Mouse (Mus musculus): ENCODE data around the gene Stox2.

The Stox2 gene

DNA sequence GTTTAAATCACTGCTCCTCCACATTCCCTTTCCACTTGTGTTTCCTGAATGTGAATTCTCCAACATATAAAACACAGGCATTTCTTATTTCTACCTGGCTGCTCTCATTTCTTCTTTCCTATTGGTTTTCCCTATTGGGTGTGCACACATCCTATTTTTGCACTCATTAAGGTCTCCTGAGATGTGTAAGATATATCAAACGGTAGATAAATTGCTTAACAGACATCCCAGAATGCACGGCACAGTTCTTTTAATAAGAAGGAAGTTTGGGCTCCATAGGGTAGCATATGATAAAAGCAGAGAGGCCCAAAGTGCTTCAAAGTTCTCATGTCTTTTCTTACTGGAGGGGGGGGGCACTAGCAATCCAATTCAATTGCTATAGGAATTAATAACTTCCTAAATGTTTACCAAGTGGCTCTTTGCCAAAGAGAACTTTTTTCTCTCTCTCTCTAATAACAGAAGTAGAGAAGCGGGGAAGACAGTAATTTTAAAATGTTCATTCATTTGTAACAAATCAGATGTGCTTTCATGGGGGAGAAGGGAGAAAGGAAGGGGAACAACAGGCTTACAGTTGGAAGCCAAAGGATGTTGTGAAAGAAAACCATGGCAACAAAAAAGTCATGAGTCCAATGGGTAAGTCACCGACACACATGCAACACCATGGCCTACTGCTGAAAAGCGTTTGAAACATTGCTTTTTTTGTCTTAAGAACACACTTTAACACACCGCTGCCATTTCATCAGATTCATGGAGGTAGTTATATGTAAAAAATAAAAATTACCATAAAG, 263.2 kb downstream of the Stox2 start:
- DNase-seq (ENCODE audit: low spot score in 2 of 2): no peak

DNA sequence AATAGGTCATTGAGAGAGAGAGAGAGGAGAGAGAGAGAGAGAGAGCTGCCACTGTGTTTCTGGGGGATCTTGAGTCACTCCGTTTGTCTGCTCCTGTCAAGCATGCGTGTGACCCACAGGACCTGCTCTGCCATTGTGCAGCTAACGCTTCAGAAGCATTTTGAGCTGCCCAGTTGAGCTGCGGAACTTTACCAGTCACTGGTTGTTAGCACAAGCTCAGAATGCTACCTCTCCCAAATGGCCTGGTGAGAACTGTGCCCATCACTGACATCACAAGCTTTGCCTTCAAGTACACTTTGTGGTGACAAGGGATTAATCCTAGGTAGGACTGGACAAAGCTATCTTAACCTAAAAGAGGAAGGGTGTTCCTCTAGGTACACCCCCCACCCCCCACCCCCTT, 263.9 kb downstream of the Stox2 start:
- no peak for DNase-seq (ENCODE audit: low spot score in 2 of 2)

DNA sequence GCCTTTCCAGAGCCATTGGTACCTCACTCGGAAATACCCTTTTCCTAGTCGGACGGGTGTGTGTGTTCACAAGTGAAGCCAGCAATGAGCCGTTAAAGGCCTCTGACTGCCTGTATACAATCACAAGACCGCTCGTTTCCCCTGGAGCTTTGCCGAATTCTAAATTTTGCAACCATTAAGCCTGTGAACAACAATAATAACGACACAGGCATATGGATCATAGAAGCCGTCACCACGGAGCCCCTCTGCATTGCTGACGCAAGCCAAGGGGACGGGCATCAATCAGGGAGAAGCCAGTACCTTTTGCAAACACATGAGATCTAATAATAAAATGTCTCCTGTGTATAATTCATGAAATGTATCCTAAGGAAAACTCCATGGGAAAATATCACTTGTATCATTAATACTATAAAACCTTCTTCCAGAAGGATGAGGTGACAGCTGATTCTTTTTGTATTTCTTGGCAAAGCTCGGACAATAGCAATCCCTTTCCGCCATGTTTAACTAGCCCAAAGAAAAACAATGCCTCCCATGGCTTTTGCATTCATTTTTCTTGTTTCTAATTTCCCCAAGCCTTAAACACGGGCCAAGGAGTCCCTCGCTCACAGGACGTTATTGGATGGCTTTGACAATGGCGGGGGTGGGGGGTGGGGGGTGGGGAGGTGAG, 265.0 kb downstream of the Stox2 start:
- no peak for DNase-seq (ENCODE audit: low spot score in 2 of 2)

DNA sequence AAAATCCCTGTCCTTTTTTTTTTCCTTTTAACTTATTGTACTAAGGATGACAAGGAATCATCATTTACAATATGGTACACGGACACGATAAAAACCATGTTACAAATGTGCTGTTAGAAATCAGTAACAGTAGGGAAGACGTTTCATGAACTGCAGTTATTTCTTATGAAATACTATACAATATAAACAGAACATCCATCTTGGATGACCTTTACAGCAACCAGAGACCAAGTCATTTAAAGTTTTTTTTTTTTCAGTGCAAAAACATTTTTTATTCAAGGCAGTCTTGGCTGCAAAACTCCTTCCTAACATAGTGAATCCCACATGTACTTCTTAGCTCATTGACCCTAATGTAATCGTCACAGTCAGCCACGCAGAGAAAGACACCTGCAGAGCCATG, 266.0 kb downstream of the Stox2 start:
- no peak for DNase-seq (ENCODE audit: low spot score in 2 of 2)

DNA sequence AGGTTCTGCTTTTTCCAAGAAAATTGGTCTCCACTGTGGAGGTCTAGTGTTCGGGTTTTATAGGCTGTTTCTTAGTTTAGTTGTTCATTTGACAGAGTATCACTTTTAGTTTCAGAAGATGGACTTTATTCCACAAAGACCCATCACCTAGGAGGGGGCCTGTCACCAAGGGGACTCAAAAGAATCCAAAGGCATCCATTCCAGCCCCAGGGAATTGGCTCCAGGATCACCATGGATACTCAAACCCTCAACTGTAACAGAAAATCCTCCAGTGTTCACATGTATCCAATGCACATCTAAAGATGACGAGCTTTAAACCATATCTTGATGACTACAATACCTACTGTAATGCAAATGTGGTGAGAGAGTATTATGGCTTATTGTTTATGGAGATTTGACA, 267.4 kb downstream of the Stox2 start:
- no peak for DNase-seq (ENCODE audit: low spot score in 2 of 2)

DNA sequence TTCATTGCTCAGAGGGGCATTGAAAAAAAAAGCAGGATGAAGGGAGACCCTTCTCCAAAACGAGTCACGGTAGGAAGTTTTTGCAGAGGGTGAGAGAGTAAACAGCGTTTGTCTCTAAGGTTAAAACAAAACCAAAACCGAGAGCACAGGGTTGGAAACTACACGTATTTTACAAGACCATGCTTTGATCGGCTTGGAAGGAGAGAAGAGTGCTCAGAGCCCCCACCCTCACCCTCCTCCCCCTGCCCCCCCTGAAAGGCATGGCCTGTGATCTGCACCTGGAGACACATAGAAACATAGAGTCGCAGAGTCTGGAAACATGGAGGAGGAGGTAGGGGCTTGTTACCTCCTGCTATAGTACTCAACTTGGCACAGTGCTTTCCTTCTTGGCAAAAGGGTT, 272.3 kb downstream of the Stox2 start:
- DNase-seq (ENCODE audit: low spot score in 2 of 2): no peak

DNA sequence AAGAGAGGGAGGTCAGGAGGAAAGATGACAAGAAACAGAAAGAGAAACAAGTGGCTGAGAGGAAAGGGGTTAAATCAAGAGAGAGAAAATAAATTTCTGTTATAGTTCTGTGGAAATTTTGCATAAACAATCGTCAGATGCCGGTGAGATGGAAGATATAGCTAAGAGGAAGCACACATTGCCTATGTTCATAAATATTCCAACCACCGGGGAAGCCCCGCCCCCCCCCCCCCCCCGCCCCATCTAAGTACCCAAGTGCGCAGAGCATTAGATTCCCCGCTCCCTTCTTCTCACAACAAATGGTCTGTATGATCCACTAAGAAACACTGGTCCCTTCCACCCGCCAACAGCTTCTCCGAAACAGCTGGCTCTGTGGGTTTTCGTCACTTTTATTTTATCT, 273.3 kb downstream of the Stox2 start:
- DNase-seq (ENCODE audit: low spot score in 2 of 2): no peak

DNA sequence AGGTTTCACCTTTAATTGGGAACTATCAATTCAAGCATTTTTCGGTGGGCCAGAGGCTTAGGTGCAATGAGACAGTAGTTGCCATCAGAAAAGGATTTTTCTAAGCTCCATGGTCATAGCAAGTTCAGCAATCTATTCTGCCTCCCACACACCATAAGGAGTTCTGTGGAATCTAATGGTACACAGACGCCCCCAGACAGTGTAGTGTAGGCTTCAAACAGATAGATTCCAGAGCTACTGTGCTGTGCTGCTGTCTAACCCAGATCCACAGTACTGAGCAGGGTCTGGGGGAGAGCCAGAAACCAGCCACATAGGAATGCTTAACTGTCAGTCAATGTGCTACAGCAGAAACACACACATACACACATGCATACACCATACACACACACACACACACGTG, 285.5 kb downstream of the Stox2 start:
- no peak for DNase-seq (ENCODE audit: low spot score in 2 of 2)

DNA sequence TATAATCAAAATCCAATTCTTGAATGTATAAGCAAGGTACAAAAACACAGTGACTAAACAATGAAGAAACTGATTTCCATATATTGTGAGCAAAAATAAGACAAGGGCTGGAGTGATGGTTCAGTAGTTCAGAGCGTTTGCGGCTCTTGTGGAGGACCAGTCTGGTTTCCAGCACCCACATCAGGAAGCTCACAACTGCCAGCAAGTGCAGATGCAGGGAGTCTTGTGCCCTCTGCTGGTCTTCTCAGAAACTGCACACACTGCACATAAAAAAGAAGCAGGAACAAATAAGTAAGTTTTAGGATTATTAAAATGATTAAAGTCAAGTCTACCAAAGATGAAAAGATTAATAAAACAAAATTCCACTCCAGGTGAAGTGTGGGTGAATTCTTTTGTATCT, 291.6 kb downstream of the Stox2 start:
- no peak for DNase-seq (ENCODE audit: low spot score in 2 of 2)

DNA sequence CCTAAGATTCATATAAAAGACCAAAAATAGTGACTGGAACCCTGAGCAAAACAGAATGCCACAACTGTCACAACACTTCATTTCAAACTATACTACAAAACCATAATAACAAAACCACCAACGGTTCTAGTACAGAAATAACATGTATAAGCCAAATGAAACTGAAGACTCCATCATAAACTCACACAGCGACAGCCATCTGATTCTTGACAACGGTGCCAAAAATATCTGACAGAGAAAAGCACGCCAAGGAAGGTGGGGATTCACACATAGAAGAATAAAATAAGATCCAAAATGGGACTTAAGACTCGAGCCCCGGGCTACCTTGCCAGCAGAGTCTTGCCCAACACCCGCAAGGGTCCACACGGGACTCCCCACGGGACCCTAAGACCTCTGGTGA, 300.9 kb downstream of the Stox2 start:
- no peak for DNase-seq (ENCODE audit: low spot score in 2 of 2)

DNA sequence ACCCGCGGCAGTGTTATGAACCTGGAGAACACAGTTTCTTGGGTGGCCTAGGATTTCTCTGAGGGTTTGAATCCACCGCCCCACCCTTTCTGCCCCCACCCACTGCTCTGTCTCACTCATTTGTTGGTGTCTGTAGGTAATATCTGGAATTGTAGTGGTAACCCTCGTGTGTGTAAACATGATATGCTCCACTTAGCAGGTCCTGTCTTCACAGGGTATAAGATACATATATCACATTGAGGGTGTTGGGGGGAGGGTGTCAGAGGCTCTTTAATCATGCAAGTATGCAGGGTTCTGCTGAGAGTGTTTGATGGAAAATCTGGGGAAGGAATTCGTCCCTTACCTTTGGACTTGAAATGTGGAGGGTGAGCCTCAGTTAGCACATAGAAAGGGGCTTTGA, 310.1 kb downstream of the Stox2 start:
- no peak for DNase-seq (ENCODE audit: low spot score in 2 of 2)

DNA sequence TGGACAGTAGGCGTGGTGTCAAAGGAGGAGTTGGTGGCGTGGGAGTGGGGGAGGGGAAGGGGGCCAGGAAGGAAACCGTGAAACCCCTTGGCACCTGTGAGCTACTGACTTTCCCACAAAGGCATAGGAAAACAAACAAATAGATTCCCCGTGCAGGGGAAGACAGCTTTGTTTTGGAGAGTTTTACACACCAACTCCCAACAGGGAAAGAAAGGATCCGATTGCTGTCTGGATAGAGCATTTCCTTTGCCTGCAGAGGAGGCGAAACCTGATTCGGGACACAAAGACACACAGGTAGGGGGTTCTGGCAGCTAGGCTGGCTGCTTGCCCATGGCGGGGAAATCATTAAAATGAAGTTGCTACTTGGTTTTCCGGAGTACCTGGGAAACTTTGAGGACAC, 310.6 kb downstream of the Stox2 start:
- DNase-seq (ENCODE audit: low spot score in 2 of 2): no peak

DNA sequence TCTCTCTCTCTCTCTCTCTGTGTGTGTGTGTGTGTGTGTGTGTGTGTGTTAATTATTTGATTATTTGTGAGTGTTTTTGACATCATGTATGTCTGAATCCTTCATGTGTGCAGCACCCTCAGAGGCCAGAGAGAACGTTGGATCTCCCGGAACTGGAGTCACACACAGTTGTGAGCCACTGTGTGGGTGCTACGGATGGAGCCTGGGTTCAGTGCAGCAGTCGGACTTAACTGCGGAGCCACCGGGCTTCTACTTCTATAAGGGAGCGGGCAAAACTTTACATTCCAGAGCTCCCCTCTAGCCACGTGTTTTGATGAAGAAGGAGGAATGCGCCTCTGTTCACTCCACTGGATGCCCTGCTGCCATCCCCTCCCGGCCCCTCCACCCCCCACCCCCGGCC, 311.4 kb downstream of the Stox2 start:
- no peak for DNase-seq (ENCODE audit: low spot score in 2 of 2)

DNA sequence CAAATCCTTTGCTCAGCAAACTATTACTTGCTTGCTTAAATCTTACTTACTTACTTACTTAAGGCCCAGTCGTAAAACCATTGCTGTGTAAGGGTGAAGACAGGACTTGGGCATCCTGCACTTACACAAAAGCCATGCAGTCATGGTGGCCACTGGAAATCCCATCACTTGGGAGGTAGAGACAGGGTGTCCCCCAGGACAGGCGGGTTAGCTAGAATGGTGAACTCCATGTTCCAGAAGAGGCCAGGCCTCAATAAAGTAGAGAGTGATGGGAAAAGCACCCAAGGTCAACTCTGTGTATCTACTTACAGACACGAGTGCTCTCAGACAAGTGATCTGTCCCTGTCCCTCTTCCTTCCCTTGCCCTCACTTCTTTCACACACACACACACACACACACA, 312.8 kb downstream of the Stox2 start:
- no peak for DNase-seq (ENCODE audit: low spot score in 2 of 2)
